Mouse (Mus musculus) cerebral cortex, adult 2 months (tissue): Measurements from ENCODE around the gene Igf2bp3.

Source experiments
- WGBS: fragments of 180-500 bp; shearing (Covaris S2); methylation state at CpG from one replicate; pipeline ENCODE4 v1.1.7; 2018; 5-methylcytosine and 5-hydroxymethylcytosine counted together

Igf2bp3 gene

GRCm38 (mm10) chr6:49068361-49068760 lies 146.4 kb downstream of the Igf2bp3 start:
- 36% methylated on average over 4 of the region's 4 CpGs for WGBS

- 42% methylated on average over 8 of the region's 8 CpGs for WGBS
Measured at GRCm38 (mm10) chr6:49057053-49058021, 157.4 kb downstream of the Igf2bp3 start.

GRCm38 (mm10) chr6:49056009-49056408 lies 158.7 kb downstream of the Igf2bp3 start:
- WGBS: 72% methylated on average over 9 of the region's 9 CpGs

- 46% methylated on average over 7 of the region's 7 CpGs for WGBS
Measured at GRCm38 (mm10) chr6:49055256-49055733, 159.5 kb downstream of the Igf2bp3 start.

GRCm38 (mm10) chr6:49052191-49052590 lies 162.6 kb downstream of the Igf2bp3 start:
- 82% methylated on average over 5 of the region's 5 CpGs for WGBS

GRCm38 (mm10) chr6:49050677-49051410 lies 163.9 kb downstream of the Igf2bp3 start:
- 80% methylated on average over 11 of the region's 11 CpGs for WGBS

GRCm38 (mm10) chr6:49048395-49048794 lies 166.4 kb downstream of the Igf2bp3 start:
- WGBS: 93% methylated on average over 10 of the region's 10 CpGs

GRCm38 (mm10) chr6:49047848-49048247 lies 166.9 kb downstream of the Igf2bp3 start:
- 83% methylated on average over 10 of the region's 10 CpGs for WGBS

- WGBS: 90% methylated on average over 8 of the region's 8 CpGs
Measured at GRCm38 (mm10) chr6:49046976-49047375, 167.8 kb downstream of the Igf2bp3 start.

- WGBS: 73% methylated on average over 6 of the region's 6 CpGs
Measured at GRCm38 (mm10) chr6:49046502-49046901, 168.3 kb downstream of the Igf2bp3 start.

GRCm38 (mm10) chr6:49039470-49040180 lies 175.1 kb downstream of the Igf2bp3 start:
- WGBS: 13% methylated on average over 18 of the region's 18 CpGs

GRCm38 (mm10) chr6:49037268-49037662 lies 177.5 kb downstream of the Igf2bp3 start:
- 77% methylated on average over 12 of the region's 12 CpGs for WGBS

- 66% methylated on average over 28 of the region's 28 CpGs for WGBS
Measured at GRCm38 (mm10) chr6:49036275-49037267, 178.2 kb downstream of the Igf2bp3 start, which contains the start of gene Gpnmb. TSS of gene Gpnmb (plus strand) at chr6:49036546.
